Mouse (Mus musculus) heart, postnatal 0 days (tissue): ENCODE data around the gene 4930402F06Rik.

Experiments used
- CTCF ChIP-seq: IDR thresholded peaks from 2 replicates; pipeline ENCODE4 v1.5.1; 2016; ENCODE audit warnings: antibody characterized with exemption, control low read depth, low read depth
- EP300 ChIP-seq: IDR thresholded peaks from 2 replicates; pipeline ENCODE4 v1.6.1; 2016; ENCODE audit warnings: antibody characterized with exemption, low read depth

DNA sequence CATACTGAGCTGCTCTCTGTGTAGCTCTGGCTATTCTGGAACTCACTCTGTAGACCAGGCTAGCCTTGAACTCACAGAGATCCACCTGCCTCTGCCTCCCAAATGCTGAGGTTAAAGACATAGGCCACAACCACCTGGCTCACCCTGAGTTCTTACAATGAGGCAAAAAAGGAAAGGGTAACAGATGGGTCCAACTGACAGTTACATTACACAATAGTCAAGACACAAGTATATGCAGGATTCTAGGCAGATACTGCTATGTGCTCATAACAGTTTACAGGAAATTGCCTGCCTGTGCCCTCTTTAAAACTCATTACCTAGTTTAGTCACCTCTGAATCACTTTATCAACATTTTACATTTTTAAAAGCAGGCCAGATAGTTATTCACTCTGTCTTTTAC is 63.3 kb downstream of the 4930402F06Rik start:
- TF ChIP-seq CTCF = no peak
- no peak for TF ChIP-seq EP300
